Mouse (Mus musculus) cerebellum, postnatal 4 days (tissue): ENCODE measurements at regions not wholly inside any gene's neighbourhood (a gene's known extent, or its start where the extent isn't known, plus 50 kb on each side); places are given as distances from the start of the nearest gene placed in this dataset.

Experiments used
- DNase-seq, 2 experiments: peaks; one replicate each; pipeline ENCODE4 v3.0.0; 2022; ENCODE audit warnings: low spot score in 2 of 2, mixed read lengths in 1 of 2

DNA sequence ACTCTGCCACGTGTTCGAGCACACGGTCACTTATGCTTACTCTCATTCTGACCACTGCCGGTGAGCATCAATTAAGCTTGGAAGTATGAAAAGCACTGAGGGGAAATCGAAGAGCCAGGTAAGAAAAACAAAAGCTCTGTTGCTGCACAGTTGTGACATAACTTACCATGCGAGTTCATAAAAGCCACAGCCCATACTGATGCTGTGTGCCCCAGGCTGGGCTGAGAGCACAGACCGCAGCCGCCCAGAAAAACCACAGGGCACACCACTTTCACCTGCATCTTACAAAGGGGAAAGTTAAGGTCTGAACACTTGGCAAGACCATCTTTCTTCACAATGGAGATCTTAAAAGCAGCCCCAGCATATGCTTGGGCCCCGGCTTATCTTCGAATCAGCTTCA lies 338.2 kb upstream of the Nfe2l3 start:
- DNase-seq: no peak

DNA sequence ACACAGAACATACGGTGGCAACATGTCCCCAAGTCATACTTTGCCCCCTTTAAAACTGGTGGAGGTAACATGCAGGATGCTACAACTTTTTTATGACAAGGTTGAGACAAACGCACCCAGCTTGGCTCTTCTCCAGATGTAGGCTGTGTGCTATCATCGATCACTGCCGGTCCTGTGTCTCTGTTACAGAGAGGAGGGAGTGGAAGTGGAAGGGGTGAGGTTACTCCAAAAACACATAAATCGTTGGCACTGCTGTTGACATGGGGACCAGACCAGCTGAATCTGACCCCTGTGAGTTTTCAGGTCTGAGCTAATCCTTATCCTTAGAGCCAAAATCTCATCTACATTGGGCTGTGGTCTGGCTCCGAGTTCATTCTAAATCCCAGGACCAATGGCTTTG lies 335.0 kb upstream of the Nfe2l3 start:
- no peak for DNase-seq

- no peak for DNase-seq
These were observed 332.1 kb upstream of the Nfe2l3 start for GRCm38 (mm10) chr6:51100341-51100740.

GRCm38 (mm10) chr6:51103236-51103635 lies 329.2 kb upstream of the Nfe2l3 start:
- DNase-seq: no peak

- DNase-seq: no peak
These were observed 328.1 kb upstream of the Nfe2l3 start for GRCm38 (mm10) chr6:51104336-51104735.

DNA sequence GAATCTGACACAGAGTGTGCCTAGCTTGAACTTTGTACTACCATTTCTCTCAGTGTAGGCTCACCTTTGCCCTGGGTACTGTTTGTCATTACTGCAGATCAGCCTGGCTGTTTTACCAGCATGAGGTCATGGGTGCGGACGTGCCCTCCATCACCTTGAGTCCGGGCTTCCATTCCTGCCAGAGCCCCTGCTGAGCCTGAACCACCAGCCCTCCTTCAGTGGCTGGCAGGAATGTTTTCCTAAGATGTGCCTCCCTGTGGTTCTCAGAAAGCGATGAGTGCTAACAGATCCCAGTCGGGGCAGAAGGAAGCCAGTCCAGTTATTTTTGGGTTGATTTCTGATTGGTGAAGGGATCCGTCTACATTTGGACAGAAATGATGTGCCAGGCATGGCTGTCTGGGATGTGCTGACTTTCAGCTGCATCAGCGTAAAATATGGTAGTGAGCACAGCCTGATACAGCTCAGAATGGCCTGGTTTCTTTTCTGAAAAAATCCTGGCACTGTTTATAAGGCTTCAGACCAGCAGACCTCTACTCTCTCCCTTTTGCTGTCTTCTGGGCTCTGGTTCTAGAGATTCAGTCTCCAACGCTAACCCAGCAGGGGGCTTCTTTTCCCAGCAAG lies 324.0 kb upstream of the Nfe2l3 start:
- DNase-seq: no peak

- no peak for DNase-seq
These were observed 321.9 kb upstream of the Nfe2l3 start for GRCm38 (mm10) chr6:51110596-51110995.

DNA sequence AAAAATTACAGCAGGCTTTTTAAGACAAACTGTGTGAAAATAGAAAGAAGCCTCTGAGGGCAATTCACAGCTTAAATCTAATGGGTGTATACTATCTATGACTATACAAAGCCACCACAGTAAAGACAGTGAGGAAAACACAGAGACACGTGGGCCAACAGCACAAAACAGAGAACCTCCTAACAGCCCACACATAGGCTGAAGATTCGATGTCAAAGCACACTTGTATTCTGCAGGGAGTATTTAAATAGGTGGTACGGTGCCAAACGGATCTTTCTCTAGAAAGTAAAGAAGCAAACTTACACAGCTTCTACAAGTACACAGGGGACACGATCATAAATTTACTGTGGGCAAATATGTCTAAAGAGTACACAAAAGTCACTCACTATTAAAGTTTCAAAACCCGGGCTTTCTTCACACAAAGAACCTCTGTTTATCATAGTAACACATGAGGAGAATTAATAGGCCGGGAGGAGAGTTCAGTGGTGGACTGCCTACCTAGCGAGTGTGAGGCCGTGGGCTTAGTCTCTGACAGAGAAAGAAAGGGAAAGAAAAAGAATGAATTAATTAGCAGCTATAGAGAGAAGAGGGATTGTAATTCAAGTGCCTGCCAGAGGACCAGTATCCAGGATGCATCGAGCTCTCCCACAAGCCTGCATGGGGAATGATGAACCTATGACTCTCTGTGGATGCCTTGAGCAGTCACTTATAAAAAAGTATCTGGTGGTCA lies 317.7 kb upstream of the Nfe2l3 start:
- no peak for DNase-seq

- peak in 1 of 2 experiments; percentile 6 for DNase-seq
These were observed 313.5 kb upstream of the Nfe2l3 start for GRCm38 (mm10) chr6:51118833-51119535.

- peak in 1 of 2 experiments; percentile 20 for DNase-seq
These were observed 312.7 kb upstream of the Nfe2l3 start for GRCm38 (mm10) chr6:51119691-51120302.

DNA sequence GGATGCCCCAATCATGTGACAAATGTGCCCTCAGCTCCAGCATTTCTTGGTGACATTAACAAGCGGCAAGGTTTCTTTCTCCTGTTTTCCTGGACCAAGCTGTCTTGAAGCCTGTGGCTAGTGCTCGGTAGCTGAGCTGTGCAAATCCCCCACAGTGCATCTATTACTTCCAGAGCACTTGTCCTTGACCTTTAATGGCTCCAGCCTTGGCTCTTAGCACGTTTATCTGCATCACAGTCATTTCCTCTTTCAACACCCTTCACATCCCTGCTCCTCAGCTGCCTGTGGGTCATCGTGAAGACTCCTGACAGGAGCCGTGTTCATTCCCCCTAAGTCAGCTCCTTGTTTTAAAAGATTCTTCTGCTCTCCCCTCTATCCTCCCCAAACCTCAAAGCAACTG lies 309.5 kb upstream of the Nfe2l3 start:
- no peak for DNase-seq

DNA sequence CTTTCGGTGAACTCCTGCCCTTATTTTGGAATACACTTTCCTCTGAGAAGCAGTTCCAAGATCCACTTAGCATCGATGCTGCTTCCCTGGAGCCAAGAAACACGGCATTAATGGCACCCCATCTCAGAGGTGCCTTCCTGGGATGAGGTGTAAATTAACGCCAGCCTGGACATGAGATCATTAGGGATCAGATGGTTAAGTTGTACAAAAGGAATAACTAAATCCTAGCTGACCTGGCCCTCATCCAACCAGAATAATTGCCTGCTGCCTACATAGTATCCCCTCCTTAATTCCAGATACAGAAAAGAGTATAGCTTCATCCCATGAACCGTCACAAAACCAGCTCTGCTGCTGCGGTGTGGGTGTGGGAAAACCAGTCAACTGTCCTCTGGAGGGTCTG lies 304.6 kb upstream of the Nfe2l3 start:
- no peak for DNase-seq

GRCm38 (mm10) chr6:51129096-51129495 lies 303.4 kb upstream of the Nfe2l3 start:
- DNase-seq: no peak

DNA sequence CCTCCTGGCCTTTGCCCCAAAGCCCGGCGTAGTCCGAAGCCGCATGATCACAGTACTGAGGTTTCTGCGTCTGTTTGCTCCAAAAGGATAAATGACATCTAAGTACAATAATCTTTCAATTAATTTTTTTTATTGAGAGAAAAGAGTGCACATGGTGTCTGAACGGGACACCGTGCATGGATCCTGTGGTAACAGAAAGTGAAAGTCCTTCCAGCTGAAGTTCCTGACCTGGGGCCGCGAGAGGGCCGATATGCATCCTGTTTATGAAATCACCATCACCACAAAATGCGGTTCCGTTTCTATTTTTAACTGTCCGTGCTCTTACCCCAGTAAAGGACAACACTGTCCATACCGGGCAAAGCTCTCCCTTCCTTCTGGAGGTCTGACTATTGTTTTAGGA lies 302.9 kb upstream of the Nfe2l3 start:
- no peak for DNase-seq

- DNase-seq: no peak
These were observed 287.7 kb upstream of the Nfe2l3 start for GRCm38 (mm10) chr6:51144762-51145161.

DNA sequence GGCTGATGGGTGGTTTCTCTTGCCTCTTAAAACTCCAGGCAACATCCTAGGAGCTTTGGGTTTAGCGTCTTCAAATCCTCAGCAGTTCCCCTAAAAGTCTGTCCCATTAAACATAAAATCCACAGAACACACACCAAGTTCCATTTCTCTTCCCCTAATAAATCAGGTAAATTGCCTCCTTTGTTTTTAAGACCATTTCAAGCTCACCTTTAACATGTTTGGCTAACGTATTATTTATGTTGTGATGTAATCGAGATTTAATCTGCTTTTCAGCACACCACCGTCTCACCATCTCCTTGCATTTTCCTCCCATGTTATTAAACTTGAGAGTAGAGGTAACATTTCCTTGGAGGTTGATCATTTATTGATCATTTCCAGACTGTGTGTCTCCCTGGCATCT lies 286.6 kb upstream of the Nfe2l3 start:
- no peak for DNase-seq

DNA sequence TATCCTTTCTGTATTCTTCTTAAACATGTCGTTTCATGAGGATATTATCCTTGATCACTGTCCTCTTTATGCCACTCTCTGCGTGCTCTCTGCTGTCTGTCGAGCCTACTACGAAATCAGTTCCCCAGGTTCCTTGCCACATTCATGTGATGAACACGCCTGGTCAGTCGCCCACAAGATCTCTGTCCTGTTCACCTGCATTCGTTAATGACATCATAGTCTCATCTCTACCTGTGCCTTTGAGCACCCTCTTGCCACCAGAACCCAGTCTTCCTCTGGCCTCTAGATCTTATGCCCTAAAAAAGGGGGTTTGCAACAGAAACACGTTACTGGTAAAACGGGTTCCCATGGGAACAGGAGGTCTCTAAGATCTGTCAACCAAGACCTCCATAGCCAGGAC lies 283.6 kb upstream of the Nfe2l3 start:
- no peak for DNase-seq

- DNase-seq: no peak
These were observed 282.4 kb upstream of the Nfe2l3 start for GRCm38 (mm10) chr6:51150066-51150465.

GRCm38 (mm10) chr6:51150486-51150885 lies 282.0 kb upstream of the Nfe2l3 start:
- DNase-seq: no peak

GRCm38 (mm10) chr6:51150916-51151315 lies 281.6 kb upstream of the Nfe2l3 start:
- no peak for DNase-seq

DNA sequence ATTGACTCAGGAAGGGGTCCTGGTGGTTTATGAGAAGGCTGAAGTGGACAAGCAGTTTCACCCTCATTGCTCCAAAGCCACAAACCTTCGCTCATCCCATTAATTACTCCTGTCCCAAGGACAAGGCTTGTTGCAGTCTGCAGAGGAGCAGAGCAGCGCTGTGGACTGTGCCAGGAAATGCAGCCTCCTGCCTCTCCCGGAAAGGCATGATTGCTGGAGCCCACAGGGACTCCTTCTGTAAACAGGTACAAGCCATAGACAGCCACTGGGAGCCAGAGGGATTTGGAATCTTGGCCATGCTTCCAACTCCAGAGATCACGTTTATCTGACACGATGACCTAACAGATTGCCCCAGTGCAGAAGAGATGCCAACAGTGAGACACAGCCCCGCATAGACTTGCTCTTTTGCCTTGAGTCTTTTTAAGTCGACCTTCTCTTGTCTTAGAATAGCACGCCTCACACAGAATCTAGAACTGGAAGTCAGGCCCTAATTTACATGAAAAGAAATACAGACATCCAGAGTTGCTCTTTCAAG lies 275.6 kb upstream of the Nfe2l3 start:
- DNase-seq: no peak

DNA sequence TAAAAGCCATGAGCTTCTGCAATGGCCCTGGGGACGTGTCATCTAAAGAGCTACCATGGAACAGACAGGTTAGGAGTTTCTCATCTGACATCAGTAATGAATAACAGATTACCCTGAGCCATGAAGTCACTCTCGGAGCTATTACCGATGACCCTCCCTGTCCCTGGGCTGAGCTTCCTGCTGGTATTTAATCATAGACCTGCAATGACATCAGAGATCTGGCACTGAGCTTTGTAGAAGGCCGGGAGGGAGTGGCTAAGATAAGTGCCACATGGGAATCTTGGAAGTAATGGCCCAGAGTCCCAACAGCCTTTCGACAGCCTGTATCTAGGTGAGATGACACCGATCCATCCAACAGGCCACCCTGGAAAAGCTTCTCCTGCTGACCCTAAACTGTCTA lies 271.3 kb upstream of the Nfe2l3 start:
- DNase-seq: no peak
